Mouse (Mus musculus) common myeloid progenitor, adult 5-6 weeks (primary cell): ENCODE measurements at regions not wholly inside any gene's neighbourhood (a gene's known extent, or its start where the extent isn't known, plus 50 kb on each side); places are given as distances from the start of the nearest gene placed in this dataset.

Experiments used
- ATAC-seq: replicated peaks from 2 replicates; pipeline ENCODE4 v1.8.0; 2016; ENCODE audit warnings: low read depth, mild to moderate bottlenecking, moderate TSS enrichment, inconsistent platforms; ENCODE audit not compliant: poor library complexity, severe bottlenecking

GRCm38 (mm10) chr3:147249906-147250305, 397.7 kb downstream of the Ttll7 start:
- no peak for ATAC-seq

- no peak for ATAC-seq
Measured at GRCm38 (mm10) chr3:147252226-147252788, 400.1 kb downstream of the Ttll7 start.

GRCm38 (mm10) chr3:147252812-147253211, 400.6 kb downstream of the Ttll7 start:
- 0 out of 2 replicates have a peak, but pooled peaks have one; percentile 29 for ATAC-seq

DNA sequence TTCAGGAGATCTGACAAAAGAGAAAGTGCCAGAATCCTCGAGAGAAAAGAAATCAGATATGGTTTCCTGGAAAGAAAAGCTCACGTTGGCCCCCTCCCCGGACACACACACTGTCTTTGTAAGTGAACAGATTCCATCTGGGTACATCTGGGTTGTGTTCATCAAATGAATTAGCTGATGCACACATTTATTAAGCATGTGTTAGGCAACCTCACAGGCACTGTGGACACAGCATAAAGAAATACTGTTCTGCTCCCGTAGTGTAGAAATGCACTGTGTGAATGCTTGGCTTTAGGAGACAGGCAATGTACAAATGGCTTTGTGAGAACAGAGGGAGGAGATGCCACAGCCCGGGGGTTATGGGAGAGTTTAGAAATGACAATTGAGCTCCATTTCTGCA, 402.3 kb downstream of the Ttll7 start:
- no peak for ATAC-seq

- no peak for ATAC-seq
Measured at GRCm38 (mm10) chr3:147260958-147261595, 408.9 kb downstream of the Ttll7 start.

DNA sequence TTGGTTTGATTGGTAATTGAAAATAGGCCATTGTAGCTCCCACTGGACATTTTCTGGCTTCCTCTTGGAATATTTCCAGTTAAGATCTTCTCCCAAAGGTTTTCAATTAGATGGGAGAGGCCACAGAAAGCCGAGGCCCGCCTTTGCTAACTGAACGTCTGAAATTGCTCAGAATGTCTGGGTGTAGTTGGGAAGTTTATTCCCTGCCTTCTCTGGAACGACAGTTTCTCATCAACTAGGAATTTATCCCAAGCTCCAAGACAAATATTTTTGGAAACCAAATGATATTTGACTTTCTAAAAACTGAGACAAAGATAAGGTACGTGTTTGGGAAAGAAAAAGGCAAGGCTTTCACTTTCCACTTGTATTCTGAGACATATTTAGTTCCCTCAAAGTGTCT, 414.4 kb downstream of the Ttll7 start:
- ATAC-seq, result no peak

GRCm38 (mm10) chr3:147273446-147273845, 421.3 kb downstream of the Ttll7 start:
- ATAC-seq, result no peak

DNA sequence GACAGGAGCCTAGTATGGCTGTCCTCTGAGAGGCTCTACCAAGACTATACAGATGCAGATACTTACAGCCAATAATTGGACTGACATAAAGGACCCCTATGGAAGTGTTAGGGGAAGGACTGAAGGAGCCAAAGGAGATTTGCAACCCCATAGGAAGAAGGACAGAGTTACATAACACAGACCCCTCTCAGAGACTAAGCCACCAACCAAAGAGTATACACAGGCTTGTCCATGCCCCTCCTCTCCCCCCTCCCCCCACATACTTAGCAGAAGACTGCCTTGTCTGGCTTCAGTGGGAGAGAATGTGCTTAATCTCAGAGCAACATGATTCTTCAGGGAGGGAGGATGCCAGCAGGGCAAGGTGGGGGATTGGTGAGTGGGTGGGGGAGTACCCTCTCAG, 426.4 kb downstream of the Ttll7 start:
- ATAC-seq, result no peak

DNA sequence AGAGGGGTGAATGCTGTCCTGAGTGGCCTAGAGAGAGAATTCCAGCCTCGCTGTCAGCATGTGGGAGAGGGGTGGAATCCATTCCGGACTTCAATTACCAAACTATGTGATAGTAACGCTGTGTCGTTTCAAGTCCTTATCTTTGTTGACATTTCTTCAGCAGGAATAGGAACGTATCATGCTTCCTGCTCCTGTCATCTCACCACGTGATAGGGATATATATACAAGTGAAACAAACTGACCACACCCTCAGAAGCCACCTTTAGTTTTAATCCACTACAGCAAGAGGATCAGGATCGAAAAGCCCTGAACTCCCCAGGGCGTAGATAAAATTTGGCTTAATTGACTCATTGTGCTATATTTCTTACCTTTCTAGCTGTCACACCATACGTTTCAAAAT, 431.6 kb downstream of the Ttll7 start:
- ATAC-seq, result no peak

- ATAC-seq, result no peak
Measured at GRCm38 (mm10) chr3:147284357-147284756, 432.2 kb downstream of the Ttll7 start.

- ATAC-seq, result no peak
Measured at GRCm38 (mm10) chr3:147285496-147285895, 433.3 kb downstream of the Ttll7 start.

DNA sequence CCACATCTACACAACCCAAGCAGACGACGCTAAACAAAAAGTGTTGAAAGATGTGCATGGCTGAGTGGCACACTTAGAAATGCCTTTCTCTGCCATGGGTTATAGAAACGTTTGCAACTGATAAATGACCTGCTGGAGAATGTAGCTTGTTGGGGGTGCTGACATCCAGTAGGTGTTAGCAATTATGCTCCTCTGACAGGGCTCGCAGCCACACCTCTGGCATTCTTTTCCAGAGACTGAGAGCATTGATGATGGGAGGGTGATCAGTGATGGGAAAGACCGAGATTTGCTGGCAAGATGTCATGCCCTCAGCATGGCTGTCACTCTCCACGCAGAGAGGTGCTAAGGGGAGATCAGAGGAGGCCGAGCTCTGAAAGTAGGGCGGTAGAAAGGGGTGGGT, 435.3 kb downstream of the Ttll7 start:
- no peak for ATAC-seq

- ATAC-seq, result no peak
Measured at GRCm38 (mm10) chr3:147291696-147292327, 439.6 kb downstream of the Ttll7 start.

DNA sequence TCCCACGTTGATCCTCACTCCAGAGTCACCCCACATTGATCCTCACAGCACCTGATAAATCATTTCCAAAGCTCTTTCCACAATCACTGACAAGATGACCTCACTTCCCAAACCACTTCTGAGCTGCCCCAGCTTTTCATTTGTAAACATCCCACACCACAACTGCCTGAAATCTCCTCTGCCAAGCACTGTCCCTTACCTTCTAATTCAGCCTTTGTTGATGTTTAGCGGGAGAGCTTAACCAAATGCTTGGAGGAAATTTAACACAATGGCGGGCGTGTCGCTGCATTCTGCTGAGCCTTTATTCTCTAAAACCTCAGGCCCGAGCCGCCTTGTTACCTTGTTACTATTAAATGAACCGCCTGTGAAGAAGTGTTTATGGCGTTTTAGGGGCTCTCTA, 445.9 kb downstream of the Ttll7 start:
- no peak for ATAC-seq

DNA sequence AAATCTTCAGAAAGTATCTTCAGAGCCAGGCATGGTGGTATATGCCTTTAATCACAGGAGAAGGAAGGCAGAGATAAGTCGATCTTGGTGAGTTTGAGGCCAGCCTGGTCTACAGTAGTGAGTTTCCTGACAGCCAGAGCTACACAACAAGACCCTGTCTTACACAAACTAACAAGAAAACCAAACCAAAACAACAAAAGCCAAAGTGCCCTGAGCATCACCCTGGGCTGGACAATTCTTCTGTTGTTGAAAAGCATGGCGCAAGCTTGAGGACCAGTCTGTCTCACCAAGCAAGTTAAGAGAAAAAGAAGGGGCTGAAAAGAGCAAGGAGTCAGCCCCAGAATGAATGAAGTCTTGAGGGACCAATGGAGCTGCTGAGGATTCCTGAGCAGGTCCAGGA, 473.4 kb downstream of the Ttll7 start:
- ATAC-seq, result no peak

GRCm38 (mm10) chr3:147334301-147334700, 482.1 kb downstream of the Ttll7 start:
- no peak for ATAC-seq

- no peak for ATAC-seq
Measured at GRCm38 (mm10) chr3:147335286-147335685, 483.1 kb downstream of the Ttll7 start.

DNA sequence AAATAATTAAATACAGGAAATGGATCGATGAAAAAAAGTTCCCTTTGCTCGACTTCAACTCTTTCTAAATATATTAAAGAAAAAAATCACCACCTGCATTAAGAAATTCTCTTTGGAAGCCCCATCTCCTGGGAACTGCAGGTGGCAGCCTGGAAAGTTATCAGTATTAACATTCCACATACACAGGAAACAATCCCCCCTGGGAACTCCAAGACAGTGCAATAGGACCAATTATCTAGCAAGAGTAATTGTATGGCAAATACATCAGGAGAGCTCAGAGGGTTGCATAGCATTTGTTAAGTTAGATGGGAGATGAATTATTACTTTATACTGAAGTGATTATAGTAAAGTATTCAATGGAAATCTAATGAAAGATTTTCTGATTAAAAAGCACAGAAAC, 487.3 kb downstream of the Ttll7 start:
- no peak for ATAC-seq

DNA sequence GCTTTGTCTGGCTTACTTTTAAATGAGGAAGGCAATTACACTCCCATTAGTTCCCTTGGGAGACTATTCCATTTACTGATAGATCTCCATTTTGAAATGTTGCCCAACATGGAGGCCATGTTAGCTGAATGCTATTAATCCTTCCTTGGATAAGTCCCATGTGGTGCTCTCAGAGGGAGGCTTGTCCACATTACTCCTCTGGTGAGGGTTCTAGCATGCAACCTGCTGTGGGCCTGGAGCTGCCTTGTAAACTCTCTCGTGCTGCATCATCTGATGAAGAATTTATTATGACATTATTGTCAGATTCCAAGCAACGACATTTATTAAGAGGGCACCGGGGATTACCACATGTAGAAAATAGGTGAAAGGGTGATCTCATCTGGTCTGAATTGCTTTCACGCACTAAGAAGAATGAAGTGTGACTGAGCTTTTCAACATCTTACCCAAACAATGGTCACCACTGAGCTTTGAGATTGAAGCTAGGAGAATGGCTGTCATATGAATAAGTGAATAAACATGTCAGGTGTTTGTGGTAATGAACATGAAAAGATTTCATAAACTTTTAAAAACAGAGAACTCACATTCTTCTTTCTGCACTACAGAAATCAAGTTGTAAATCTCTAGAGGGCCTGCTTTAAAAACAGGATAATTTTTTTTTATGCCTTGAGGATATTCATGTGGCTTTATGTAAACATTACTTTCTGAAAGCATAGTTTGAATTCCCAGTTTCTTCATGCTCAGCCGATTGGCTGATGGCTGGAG, 495.3 kb downstream of the Ttll7 start:
- ATAC-seq, result no peak

GRCm38 (mm10) chr3:147387077-147387476, 534.9 kb downstream of the Ttll7 start:
- ATAC-seq, result no peak

- ATAC-seq, result no peak
Measured at GRCm38 (mm10) chr3:147398298-147398697, 546.1 kb downstream of the Ttll7 start.
